Mouse (Mus musculus) kidney, adult 2 months (tissue): ENCODE measurements around the gene Galnt10.

Experiments used
- CTCF ChIP-seq: fragments of 200-500 bp; conservative IDR thresholded peaks from 2 replicates; pipeline ENCODE4 v1.5.1; 2011; ENCODE audit warnings: low read depth, mild to moderate bottlenecking, control low read depth, low read length, moderate library complexity, mixed read lengths; ENCODE audit not compliant: insufficient read depth, insufficient read length
- POLR2A ChIP-seq: fragments of 200-500 bp; IDR thresholded peaks from one replicate; pipeline ENCODE4 v1.6.1; 2011; ENCODE audit warnings: low read depth, low read length, control low read depth

DNA sequence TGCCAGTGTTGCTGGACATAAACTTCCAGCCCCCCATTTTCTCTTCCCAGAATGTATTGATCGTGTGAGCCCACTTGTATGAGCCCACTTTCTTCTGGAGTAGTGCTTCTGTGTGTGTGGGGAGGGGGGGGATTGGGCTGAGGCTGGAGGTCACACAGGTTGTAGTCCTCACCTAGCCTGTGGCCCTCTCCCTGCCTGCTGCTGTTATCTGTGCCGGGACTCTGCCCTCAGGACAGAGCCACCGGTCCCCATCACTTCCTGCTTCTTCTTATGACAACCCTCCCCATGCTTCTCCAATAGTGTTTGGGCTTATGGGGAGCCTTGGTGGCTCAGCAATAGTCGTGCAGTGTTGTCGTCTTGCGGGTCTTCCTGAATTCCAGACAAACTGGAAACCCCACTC, 46.7 kb downstream of the Galnt10 start:
- TF ChIP-seq CTCF (no peak), POLR2A (no peak)
